Mouse (Mus musculus): ENCODE data around the gene Lpar4. TPM values are rescaled to one million over a fixed set of nuclear protein-coding genes. Genes with fewer than 3 reads are reported as not detected.

Lpar4 gene
- polyA plus RNA-seq (2014; fragmentation: Nextera tagmentation; extraction: Ambion mirVana) = 11.5 and 11.8 TPM in 2 replicates

DNA sequence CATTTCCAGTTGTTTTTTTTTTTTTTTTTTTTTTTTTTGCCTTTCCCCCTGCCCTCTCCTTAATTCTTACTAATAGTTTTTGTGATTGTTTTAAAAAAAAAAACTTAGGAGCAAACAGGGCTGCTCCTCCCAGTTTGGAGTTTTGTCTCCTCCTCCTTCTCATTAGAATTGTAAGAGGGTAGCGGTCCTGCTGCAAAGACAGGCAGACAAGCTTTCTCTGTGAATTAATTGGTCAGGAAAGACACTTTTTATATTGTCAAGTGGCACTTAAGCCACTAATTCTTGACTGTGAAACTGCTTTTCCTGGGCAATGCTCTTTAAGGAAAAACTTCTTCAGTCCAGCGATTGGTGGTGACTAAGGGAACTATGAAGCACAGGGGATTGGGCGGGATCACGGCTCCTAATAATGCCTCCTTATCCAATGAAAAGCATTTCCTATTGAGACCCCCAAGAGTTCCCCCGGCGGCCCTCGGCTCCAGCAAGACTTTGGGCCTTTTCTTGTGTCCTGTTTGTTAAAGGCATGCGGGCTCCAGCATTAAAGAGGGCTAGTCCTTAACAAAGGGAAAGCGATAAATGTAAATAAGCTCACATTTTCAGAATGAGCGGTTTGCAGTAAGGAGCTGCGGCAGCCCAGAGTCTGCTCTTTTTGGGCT, at the start of gene Lpar4:
Gene Lpar4 (plus strand): TSS at position 451 of the 653 bp plus-strand sequence.
- Histone ChIP-seq H3K27me3 (ENCODE audit: control insufficient read depth, insufficient read depth, low read length) (no peaks in the 10 kb centered on the region), H3K27ac (replicated peaks in 1 of 2; ENCODE audit: control insufficient read depth in 1 of 2, insufficient read depth in 1 of 2, low read depth in 2 of 2, low read length in 2 of 2) (peak within 1 kb of the TSS in 1 of 2 experiments; percentile 62; a peak in 3 of 4 replicates), H3K36me3 (ENCODE audit: control insufficient read depth, insufficient read depth, low read length) (no peaks in the 10 kb centered on the region), H3K9me3 (ENCODE audit: control insufficient read depth, low read length) (no peaks in the 10 kb centered on the region), H3K4me3 (ENCODE audit: control insufficient read depth in 1 of 2, insufficient read depth in 1 of 2, low read depth in 1 of 2, low read length in 2 of 2) (peak within 1 kb of the TSS; percentile 42 to 56), H3K9ac (ENCODE audit: low read length) (peak within 1 kb of the TSS; percentile 65), H3K4me1 (ENCODE audit: control insufficient read depth in 2 of 2, insufficient read depth in 2 of 2, low read length in 2 of 2) (no peaks in the 10 kb centered on the region), H3K4me2 (ENCODE audit: low read length) (peak within 1 kb of the TSS; percentile 57)
- no peak for ATAC-seq (ENCODE audit: insufficient number of reproducible peaks, insufficient read depth, low FRiP score, low read depth)
- 21% methylated on average over 11 of the region's 11 CpGs for WGBS

DNA sequence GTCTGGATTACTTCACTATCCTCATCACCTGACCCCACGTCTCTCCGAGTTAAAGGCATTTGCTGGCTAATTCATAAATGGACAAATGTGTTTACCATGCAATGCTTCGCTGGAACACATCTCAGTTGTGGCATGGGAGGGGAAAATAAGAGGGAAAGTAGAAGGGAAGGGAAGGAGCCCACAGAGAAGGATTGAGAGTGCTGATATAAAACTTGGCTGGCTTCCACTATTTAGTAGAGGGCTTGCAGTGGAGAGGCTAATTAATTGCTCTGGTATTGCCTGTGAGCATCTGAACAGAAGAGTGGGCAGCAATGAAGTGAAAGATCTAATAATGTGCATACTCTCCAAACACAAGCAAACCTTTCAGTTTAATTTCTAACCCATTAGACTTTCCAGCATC, 49.0 kb upstream of the Lpar4 start:
- Histone ChIP-seq H3K9ac (ENCODE audit: low read length) (no peak overlapping the region), H3K36me3 (ENCODE audit: control insufficient read depth, insufficient read depth, low read length) (no peaks in the 10 kb centered on the region), H3K27ac (replicated peaks in 1 of 2; ENCODE audit: control insufficient read depth in 1 of 2, insufficient read depth in 1 of 2, low read depth in 2 of 2, low read length in 2 of 2) (no peak overlapping the region), H3K4me3 (ENCODE audit: control insufficient read depth in 1 of 2, insufficient read depth in 1 of 2, low read depth in 1 of 2, low read length in 2 of 2) (no peak overlapping the region), H3K4me1 (ENCODE audit: control insufficient read depth in 2 of 2, insufficient read depth in 2 of 2, low read length in 2 of 2) (no peaks in the 10 kb centered on the region), H3K27me3 (ENCODE audit: control insufficient read depth, insufficient read depth, low read length) (no peaks in the 10 kb centered on the region), H3K9me3 (ENCODE audit: control insufficient read depth, low read length) (no peaks in the 10 kb centered on the region), H3K4me2 (ENCODE audit: low read length) (no peak overlapping the region)
- 42% methylated on average over 3 of the region's 3 CpGs for WGBS
- ATAC-seq (ENCODE audit: insufficient number of reproducible peaks, insufficient read depth, low FRiP score, low read depth) = no peak

DNA sequence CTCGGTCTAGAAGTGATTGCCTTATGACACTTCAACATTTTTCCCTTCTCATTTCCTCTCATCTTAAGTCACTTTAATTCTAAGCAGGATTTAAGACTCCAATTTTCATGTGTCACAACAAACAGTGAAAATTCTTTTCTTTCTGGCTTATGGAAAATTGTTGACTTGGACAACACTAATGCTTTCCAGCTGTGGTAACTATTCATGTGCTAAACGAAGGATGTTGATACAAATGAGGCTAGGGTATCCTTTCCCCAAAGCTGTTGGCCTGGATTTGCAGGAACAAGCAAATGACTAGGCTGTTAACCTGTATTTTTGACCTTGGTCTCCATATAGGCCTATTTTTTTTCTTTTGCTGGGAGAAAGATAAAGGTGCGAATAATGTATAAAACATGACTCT, 48.5 kb upstream of the Lpar4 start:
- 38% methylated on average over 3 of the region's 3 CpGs for WGBS
- no peak overlapping the region for H3K4me2 ChIP-seq (ENCODE audit: low read length)
- no peak overlapping the region for H3K4me3 ChIP-seq (ENCODE audit: control insufficient read depth in 1 of 2, insufficient read depth in 1 of 2, low read depth in 1 of 2, low read length in 2 of 2)
- H3K27ac ChIP-seq (replicated peaks in 1 of 2; ENCODE audit: control insufficient read depth in 1 of 2, insufficient read depth in 1 of 2, low read depth in 2 of 2, low read length in 2 of 2) = no peak overlapping the region
- no peaks in the 10 kb centered on the region for H3K4me1 ChIP-seq (ENCODE audit: control insufficient read depth in 2 of 2, insufficient read depth in 2 of 2, low read length in 2 of 2)
- no peaks in the 10 kb centered on the region for H3K27me3 ChIP-seq (ENCODE audit: control insufficient read depth, insufficient read depth, low read length)
- H3K9me3 ChIP-seq (ENCODE audit: control insufficient read depth, low read length) = no peaks in the 10 kb centered on the region
- no peaks in the 10 kb centered on the region for H3K36me3 ChIP-seq (ENCODE audit: control insufficient read depth, insufficient read depth, low read length)
- ATAC-seq (ENCODE audit: insufficient number of reproducible peaks, insufficient read depth, low FRiP score, low read depth) = no peak
- H3K9ac ChIP-seq (ENCODE audit: low read length) = no peak overlapping the region

DNA sequence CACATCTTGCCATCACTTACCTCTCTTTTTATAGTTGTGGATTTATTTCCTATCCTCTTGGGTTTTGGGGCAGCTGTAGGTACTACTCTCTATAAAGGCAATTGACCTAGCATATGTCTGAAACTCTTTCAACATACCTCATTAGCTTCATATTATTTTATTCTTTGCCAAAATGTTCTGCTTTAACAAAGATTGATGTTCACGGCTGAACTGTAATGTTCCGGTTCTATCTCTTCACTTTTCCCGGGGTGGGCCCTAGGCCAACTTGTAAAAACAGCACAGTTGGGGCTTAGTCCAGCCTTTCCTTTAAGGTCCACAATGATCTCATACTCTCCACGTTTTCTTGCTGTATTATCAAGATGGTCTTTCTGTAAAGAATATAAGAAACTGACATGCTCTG, 48.1 kb upstream of the Lpar4 start:
- Histone ChIP-seq H3K4me3 (ENCODE audit: control insufficient read depth in 1 of 2, insufficient read depth in 1 of 2, low read depth in 1 of 2, low read length in 2 of 2) (no peak overlapping the region), H3K4me2 (ENCODE audit: low read length) (no peak overlapping the region), H3K9me3 (ENCODE audit: control insufficient read depth, low read length) (no peaks in the 10 kb centered on the region), H3K27ac (replicated peaks in 1 of 2; ENCODE audit: control insufficient read depth in 1 of 2, insufficient read depth in 1 of 2, low read depth in 2 of 2, low read length in 2 of 2) (no peak overlapping the region), H3K9ac (ENCODE audit: low read length) (no peak overlapping the region), H3K27me3 (ENCODE audit: control insufficient read depth, insufficient read depth, low read length) (no peaks in the 10 kb centered on the region), H3K4me1 (ENCODE audit: control insufficient read depth in 2 of 2, insufficient read depth in 2 of 2, low read length in 2 of 2) (no peaks in the 10 kb centered on the region), H3K36me3 (ENCODE audit: control insufficient read depth, insufficient read depth, low read length) (no peaks in the 10 kb centered on the region)
- 51% methylated on average over 4 of the region's 4 CpGs for WGBS
- no peak for ATAC-seq (ENCODE audit: insufficient number of reproducible peaks, insufficient read depth, low FRiP score, low read depth)

DNA sequence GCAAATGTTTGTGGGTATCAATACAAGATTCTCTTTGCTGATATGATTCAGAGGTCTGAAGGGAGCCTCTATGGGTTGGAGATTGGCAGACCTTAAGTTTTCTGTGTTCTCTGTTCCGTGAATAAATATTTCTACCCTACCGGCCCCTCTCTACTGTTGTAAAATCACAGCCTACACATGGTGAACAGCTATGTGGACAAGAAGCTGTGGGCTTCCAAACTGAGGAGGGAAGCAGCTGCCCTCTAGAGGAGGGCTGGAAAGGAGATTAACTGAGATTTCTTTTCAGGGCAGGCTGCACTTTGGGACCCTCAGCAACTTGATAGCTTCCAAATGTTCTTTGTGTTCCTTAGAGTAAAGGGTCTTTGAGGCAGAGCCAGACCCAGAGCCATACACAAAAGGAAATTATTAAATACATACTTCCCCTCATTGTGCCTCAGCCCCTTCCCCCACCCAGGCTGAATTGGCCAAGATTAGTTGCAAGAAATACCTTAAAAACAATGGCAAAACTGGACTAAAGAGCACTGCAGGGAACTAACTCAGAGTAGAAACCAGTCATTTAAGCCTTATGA, 22.6 kb upstream of the Lpar4 start:
- no peak overlapping the region for H3K4me2 ChIP-seq (ENCODE audit: low read length)
- ATAC-seq (ENCODE audit: insufficient number of reproducible peaks, insufficient read depth, low FRiP score, low read depth) = no peak
- no peaks in the 10 kb centered on the region for H3K4me1 ChIP-seq (ENCODE audit: control insufficient read depth in 2 of 2, insufficient read depth in 2 of 2, low read length in 2 of 2)
- WGBS = 60% methylated on average over 2 of the region's 2 CpGs
- H3K27me3 ChIP-seq (ENCODE audit: control insufficient read depth, insufficient read depth, low read length) = no peaks in the 10 kb centered on the region
- H3K9ac ChIP-seq (ENCODE audit: low read length) = no peak overlapping the region
- H3K4me3 ChIP-seq (ENCODE audit: control insufficient read depth in 1 of 2, insufficient read depth in 1 of 2, low read depth in 1 of 2, low read length in 2 of 2) = no peak overlapping the region
- H3K36me3 ChIP-seq (ENCODE audit: control insufficient read depth, insufficient read depth, low read length) = no peaks in the 10 kb centered on the region
- peak overlapping the region in 1 of 2 experiments; percentile 19; a peak in 2 of 4 replicates for H3K27ac ChIP-seq (replicated peaks in 1 of 2; ENCODE audit: control insufficient read depth in 1 of 2, insufficient read depth in 1 of 2, low read depth in 2 of 2, low read length in 2 of 2)
- H3K9me3 ChIP-seq (ENCODE audit: control insufficient read depth, low read length) = no peaks in the 10 kb centered on the region

DNA sequence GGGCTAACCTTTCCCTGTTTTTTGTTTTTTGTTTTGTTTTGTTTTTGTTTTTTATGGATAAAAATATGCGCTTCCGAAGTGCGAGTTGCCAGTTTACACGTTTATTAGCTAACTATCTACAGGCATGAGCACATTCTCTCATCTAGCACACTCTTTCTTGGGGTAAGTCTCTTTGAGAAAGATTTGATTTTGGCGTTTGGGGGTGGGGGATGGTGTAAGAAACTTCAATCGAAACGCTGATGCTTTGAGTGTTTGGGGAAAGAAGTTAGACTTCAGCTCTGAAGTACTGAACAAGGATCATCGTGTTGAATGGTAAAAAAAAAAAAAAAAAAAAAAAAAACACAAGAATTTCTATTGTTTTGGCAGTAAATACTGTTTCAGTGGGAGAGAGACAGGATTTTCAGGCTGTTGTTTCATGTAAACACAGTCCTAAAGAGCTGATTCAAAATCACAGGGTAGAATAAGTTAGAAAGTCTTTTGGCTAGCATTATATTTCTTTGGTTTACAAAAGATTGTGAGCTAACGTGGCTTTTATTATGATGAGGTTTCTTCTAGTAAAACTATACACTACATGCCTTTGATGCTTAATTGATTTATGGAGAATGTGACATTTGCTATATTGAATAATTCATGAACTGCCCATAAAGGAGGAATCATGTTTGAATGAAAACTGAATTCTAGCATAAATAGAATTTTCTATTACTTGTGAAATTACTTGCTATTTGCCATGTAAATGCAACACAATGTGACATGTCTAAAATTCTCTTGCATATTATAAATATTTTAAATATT, 599 bp downstream of the Lpar4 start:
- no peak for ATAC-seq (ENCODE audit: insufficient number of reproducible peaks, insufficient read depth, low FRiP score, low read depth)
- peak overlapping the region; percentile 42 to 56 for H3K4me3 ChIP-seq (ENCODE audit: control insufficient read depth in 1 of 2, insufficient read depth in 1 of 2, low read depth in 1 of 2, low read length in 2 of 2)
- 8% methylated on average over 9 of the region's 9 CpGs for WGBS

DNA sequence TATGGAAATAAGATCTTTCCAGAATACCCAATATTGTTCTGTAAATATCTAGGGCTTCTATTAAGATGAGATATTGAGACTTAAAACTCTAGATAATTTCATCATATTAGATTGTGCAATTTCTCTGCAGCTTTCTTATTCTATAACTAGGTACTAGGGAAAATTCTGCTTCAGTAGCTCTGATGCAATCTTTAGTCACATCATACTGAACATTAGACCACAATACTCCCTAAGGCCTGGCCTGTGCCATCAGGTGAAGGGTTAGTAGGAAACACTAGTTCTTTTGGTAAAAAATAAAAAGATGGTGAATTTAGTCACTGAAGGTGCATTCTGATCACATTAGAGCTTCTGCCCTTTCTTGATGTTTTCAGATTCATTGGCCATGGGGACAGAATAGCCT, 4.1 kb downstream of the Lpar4 start:
- Histone ChIP-seq H3K36me3 (ENCODE audit: control insufficient read depth, insufficient read depth, low read length) (no peaks in the 10 kb centered on the region), H3K4me2 (ENCODE audit: low read length) (no peak overlapping the region), H3K4me3 (ENCODE audit: control insufficient read depth in 1 of 2, insufficient read depth in 1 of 2, low read depth in 1 of 2, low read length in 2 of 2) (no peak overlapping the region), H3K9ac (ENCODE audit: low read length) (no peak overlapping the region), H3K4me1 (ENCODE audit: control insufficient read depth in 2 of 2, insufficient read depth in 2 of 2, low read length in 2 of 2) (no peaks in the 10 kb centered on the region), H3K27ac (replicated peaks in 1 of 2; ENCODE audit: control insufficient read depth in 1 of 2, insufficient read depth in 1 of 2, low read depth in 2 of 2, low read length in 2 of 2) (no peak overlapping the region), H3K27me3 (ENCODE audit: control insufficient read depth, insufficient read depth, low read length) (no peaks in the 10 kb centered on the region), H3K9me3 (ENCODE audit: control insufficient read depth, low read length) (no peaks in the 10 kb centered on the region)
- no peak for ATAC-seq (ENCODE audit: insufficient number of reproducible peaks, insufficient read depth, low FRiP score, low read depth)

More for the DNA sequence above, 599 bp downstream of the Lpar4 start:
- peak overlapping the region; percentile 65 for H3K9ac ChIP-seq (ENCODE audit: low read length)
- no peaks in the 10 kb centered on the region for H3K27me3 ChIP-seq (ENCODE audit: control insufficient read depth, insufficient read depth, low read length)
- H3K27ac ChIP-seq (replicated peaks in 1 of 2; ENCODE audit: control insufficient read depth in 1 of 2, insufficient read depth in 1 of 2, low read depth in 2 of 2, low read length in 2 of 2) = peak overlapping the region in 1 of 2 experiments; percentile 62; a peak in 3 of 4 replicates
- H3K4me1 ChIP-seq (ENCODE audit: control insufficient read depth in 2 of 2, insufficient read depth in 2 of 2, low read length in 2 of 2) = no peaks in the 10 kb centered on the region
- H3K36me3 ChIP-seq (ENCODE audit: control insufficient read depth, insufficient read depth, low read length) = no peaks in the 10 kb centered on the region
- no peaks in the 10 kb centered on the region for H3K9me3 ChIP-seq (ENCODE audit: control insufficient read depth, low read length)
- peak overlapping the region; percentile 57 for H3K4me2 ChIP-seq (ENCODE audit: low read length)

All from heart, embryonic 14.5 days (tissue).